Mouse (Mus musculus): ENCODE measurements around the gene She.
"Not testable (repeated sequence)": the region's sequence is repeated elsewhere in the genome, so short reads cannot be mapped to it uniquely, and the experiment has no call there.

The She gene

DNA sequence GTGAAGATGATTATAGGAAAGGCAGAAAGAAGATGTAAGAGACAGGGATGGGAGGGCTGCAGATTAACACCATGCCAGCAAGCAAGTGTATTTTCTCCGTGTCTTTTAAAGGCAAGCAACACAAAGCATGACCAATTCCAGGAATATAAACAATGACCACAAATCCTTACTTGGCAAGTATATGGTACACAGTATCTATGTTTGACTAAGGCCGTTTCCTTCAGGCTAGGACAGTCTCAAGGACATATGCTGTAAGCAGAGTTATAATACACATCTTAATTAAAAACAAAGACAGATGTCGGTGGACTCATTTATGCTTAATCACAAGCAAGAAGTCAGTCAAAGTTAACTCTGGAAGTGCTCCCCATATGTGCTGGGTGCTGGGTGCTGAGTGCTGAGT lies 12.6 kb upstream of the She start:
- no peak for DNase-seq

DNA sequence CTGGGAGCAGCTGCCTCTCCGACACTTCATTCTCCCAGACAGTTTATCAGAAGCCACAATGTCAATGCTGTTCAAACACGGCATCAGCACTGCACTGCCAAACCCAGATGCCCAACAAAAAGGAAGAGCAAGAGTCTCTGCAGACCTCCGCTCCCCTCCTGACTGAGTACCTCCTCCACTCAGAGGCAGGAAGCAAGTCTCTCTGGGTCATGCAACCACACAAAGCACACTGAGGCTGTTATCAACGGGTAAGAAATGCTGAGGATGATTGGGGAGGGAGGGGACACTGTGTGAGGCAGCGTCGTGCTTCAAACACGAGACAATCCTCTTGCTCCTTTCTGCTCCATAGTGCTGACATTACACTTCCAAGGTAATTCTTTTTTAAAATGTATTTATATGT lies 11.3 kb upstream of the She start:
- DNase-seq, result no peak

DNA sequence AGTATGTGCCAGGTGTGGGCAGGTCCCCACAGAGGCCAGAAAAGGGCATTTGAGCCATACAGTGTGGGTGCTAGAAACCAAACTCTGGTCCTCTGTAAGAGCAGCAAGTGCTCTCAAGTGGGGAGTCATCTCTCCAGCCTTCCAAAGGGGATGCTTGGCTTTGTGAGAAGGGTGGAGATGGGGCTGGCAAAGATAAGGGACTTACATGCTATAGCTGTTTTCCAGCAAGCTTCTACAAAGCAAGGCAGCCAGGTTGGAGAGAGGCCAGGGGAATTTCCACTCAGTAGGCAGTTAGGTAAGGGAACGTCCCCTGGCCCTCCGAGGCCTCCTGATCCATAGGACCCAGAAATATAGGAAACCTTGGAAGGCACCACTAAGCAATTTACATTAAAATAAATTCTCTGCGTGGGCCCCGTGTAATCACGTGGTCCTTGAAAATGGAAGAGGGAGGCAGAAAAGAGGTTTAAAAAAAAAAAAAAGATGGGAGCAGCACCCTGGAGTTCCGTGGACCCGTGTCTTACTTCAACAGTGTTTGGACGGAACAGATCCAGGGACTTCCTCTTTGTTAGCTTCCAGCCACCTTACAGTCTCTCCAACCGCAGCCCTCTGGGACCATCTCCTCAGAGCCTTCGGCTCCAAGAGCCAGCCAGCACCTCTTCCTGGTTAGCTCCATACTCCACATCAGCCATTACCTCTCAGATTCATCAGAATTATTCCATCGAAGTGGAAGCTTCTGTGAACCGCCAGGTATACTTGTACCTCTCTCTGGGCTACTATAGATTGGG lies 10.7 kb upstream of the She start:
- DNase-seq, result no peak

DNA sequence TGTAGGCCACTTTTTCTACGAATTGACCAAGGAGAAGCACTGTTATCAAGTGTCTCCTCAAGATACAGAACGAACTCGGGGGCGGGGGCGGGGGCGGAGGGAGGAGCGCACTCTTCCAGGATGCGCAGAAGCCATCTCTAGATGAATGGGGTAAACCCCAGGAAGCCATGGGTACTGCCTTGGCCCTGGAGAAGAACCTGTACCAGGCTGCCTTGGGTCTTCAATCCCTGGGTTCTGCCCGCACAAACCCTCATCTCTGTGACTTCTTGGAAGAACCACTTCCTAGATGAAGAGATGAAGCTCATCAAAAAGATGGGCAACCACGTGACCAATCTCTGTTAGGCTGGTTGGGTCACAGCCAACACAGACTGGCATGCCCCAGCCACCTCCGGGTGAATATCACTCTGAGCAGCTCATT lies 10.1 kb upstream of the She start:
- DNase-seq, result no peak

DNA sequence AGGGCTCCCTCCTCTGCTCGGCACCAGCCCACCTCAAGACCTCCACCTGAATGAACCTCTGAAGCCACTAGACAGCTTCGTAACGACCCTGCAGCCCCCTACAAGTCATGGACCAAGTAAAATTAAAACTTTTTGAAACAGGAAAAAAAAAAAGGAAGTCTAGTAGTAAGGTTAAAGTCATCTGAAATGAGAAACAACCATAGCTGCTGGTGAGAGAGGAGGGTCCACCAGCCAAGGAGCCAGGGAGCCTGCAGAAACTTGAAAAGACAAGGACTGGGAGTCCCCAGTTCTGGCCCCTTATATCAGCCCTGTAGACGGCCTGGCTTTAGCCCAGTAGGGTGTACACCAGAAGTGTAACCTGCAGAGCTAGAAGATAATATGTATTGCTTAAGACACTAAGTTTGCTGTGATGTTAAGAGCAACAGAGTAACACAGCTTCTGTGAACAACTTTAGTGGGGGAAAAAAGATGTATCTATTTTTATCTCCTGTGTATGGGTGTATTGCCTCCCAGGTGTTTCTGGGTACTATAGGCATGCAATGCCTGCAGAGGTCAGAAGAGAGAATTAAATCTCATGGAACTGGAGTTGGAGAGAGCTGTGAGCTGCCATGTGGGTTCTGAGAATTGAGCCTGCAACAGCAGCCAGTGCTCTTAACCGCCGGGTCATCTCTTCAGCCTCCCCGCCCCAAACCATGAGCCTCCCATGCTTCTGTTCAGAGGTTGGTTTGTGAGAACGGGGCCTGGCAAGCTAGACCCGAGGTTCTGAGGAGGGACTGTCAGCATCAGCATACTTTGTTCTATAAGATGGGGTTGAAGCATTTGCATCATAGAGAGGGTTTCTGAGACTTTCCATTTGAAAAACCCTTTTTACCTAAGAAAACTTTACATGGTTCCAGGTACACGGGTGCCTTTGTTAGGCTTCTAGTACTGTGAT lies 9.4 kb upstream of the She start:
- DNase-seq, result no peak

DNA sequence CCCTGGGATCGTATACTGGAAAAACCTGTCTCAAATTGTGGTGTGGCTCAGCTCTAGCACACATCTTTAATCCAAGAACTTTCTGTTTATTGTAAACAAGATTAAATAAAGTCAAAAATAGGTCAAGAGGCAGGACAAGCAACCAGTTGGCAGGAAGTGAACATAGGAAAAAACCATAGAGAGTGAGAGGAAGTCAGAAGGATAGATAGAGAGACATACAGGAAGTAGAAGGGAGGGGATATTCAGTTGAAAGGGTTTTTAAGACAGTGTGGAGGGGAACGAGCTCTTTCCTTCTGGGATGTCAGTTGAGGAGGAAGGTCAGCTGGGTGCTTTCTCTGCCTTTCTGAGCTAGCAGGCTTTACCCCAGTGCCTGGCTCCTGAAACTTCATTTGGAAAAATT lies 7.6 kb upstream of the She start:
- no peak for DNase-seq

DNA sequence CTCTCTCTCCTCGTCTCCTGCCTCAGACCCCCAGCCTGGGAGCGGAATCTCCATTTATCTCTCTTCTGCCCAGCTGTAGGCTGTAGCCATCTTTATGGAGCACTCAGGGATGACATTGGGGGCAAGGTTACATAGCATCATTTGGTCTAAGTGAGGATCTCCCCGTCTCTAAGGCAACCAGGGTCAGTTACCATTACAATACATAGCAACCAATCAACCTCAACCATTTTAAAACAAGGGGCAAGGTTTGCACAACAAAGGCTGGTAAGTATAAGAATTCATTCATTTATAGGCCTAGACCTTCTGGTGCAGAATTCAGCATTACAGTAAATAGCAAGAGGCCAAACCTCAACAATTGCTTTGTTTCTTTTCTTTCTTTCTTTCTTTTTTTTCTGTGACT lies 4.9 kb upstream of the She start:
- DNase-seq, result no peak

DNA sequence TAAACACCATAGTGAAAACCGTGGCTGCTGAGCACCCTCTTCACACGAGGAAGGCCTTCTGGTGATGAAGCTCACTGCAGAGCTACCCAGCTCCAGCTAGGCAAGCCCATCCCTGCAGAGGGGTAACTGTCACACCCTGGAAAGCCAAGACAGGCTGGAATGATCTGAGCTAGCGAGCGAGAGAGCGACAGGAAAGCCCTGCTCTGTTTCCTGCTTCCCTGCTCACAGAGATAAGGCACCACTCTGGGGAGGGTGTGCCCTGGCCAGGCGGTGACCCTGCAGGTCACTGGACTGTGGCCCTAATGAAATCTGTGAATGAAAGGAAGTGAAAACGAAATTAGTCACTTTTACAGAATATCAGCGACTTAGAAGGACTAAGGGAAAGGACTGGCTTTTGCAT lies 4.2 kb downstream of the She start:
- DNase-seq, result no peak

DNA sequence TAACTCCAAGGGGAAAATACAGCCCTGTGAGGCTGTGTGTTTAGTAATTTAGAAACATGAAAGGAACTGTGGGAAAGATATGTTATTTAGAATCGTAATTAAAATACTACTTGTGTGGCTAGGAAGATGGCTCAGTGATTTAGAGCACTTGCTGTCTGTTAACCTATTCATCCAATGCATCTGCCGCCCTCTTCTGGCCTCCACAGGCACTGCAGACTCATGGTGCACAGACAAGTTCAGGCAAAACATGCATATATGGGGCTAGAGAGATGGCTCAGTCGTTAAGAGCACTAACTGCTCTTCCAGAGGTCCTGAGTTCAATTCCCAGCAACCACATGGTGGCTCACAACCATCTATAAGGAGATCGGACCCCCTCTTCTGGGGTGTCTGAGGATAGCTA lies 11.1 kb downstream of the She start:
- DNase-seq, result peak; percentile 63 to 75

DNA sequence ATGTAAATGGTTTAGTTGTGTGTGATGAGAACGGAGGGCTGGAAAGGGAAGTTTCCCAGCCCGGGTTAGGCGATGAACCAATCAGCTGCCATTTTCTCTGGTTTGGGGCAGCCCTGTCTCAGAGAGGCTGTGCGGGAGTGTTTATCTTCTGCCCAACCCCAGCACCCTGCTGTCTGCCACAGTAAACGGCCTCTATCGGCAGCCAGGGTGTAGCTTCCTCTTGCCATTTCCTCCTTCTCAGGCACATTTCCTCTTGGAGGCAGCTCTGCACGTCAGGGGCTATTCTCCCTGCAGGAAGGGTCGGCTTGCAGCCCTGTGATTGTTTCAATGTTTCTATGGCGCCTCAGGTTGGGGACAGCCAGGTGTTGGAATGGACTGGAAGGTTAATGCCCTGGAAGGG lies 12.0 kb downstream of the She start:
- DNase-seq, result no peak

DNA sequence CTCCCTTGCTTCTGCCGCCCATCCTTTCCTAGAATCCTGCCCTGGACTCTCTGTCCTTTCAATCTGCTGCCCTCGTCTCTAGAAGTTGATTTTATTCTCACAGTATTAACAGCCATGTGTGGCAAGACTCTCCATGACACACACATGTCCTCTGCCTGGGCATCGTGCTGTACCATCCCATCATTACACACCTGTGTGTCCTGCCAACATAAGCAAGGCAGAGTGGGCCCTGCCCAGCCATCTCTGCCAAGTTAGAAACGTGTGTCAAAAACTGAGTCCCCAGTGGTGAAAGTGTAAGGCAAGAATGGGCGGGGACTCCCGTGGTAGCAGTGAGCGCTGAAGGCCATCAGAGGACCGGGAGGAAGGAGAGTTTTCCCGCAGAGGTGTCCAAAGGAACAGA lies 14.6 kb downstream of the She start:
- no peak for DNase-seq

DNA sequence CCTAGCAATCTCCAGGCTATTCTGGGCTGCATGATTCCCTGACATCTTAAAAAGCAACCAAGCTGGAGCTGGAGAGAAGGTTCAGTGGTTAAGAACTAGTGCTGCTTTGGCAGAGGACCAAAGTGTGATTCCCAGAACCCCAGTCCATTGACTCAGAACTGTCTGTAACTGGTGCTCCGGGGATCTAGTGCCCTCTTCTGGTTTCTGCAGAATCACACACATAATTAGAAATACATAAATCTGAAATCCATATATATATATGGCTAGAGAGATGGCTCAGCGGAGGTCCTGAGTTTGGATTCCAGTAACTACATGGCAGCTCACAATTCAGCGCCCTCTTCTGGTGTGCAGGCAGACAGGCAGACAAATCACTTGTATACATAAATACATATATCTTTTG lies 16.0 kb downstream of the She start:
- no peak for DNase-seq

DNA sequence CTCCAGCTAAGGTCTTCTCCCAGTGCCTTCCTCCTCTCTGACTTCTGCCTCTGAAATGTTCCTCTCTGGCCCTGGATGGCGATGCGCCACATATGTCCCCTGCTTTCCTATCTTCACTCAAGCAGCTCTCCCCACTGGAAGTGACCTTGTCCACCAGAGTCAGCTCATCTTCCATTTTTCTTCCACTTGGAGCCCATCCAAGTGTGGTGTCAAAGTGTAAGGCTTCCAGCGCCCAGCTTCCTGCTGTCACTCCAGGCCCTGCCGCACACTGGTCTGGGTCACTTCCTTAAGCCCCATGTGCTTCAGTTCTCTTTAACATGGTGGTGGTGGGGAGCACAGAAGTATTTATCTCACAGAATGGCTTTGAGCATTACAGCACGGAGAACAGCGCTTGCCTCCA lies 16.4 kb downstream of the She start:
- DNase-seq, result no peak

DNA sequence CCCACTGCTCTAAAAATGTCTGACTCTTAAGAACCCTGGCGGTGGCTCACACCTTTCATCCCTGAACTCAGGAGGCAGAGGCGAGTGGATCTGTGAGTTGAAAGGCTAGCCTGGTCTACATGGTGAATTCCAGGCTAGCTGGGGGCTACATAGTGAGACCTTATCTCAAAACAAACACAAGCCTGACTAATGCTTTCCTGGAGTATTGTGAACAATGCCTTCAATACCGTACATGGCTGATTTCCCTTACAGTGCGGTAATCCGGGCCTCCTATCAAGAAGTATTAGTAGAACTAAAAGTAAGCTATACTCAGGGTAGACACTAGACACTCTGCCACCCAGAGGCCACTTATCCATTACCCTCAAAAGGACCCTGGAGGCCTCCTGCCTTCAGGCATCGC lies 16.9 kb downstream of the She start:
- DNase-seq, result no peak

DNA sequence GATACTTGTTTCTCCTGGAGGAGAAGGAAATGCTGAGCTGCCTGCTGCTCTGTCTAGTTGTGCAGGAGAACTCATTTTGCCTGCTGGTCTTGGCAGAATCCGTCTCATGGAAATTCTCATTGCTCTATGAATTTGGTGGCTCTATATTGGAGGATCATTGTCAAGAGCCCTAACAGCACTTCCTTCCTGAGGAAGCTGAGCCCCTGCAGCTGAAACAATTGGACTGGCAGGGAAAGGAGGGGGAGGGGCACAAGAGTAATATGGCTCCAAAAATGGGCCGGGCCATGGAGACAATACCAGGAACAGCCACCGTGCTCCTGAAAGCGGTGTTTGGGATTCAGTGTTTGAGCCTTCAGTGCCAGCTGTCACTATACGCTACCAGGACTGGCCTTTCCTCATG lies 22.6 kb downstream of the She start:
- DNase-seq, result peak; percentile 29 to 59

DNA sequence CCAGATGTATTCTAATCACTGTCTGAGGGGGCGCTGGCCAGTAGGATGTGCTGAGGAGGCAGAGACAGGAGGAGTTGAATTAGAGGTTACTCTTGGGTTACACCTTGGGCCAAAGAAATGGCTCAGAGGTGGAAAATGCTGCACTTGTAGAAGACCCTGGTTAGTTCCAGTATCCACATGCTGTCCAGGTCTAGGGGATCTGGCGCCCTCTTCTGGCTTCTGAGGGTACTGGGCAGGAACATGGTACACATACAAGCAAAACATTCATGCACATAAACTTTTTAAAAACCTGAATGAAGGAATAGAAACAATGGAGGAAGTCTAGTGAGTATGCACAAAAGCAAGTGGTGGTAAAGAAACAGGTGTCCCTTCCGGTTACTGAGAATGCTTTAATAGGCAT lies 26.2 kb downstream of the She start:
- peak; percentile 35 to 58 for DNase-seq

DNA sequence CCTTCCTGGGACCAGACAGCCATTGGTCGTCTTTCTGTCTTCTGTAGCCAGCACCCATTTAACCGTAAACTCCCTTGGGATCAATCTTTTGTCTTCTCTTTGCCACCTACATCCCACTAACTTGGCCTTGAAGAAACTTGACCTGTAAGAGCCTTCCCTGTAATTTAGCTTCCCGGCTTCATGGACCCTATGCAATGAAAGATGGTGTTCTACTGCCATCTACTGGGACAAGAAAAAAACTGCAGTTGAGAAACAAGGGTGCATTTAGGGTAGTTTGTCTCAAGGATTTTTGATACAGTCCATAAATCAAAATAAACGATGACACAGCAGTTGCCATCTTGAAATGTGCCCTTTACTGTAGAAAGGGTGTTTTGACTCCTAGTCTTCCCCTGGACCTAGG lies 27.0 kb downstream of the She start:
- DNase-seq, result peak; percentile 28 to 69

DNA sequence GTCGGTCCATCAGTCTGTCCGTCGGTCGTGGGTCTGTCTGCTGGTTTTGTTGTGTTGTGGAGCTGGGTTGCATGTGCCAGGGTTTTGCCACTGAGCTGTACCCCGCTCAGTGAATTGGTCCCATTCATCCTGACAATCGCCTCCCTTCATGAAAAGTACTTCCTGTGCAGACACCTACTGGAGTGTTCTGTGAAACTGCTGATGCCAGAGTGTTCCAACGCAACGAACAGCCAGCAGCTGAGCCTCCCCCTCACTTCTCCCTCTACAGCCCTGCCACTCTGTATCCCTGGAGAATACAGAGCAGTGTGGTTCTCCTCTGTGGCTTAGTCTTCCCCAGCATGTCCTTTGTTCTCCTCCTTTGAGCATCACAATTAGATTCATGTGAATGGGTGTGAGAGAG lies 27.7 kb downstream of the She start:
- DNase-seq, result no peak

DNA sequence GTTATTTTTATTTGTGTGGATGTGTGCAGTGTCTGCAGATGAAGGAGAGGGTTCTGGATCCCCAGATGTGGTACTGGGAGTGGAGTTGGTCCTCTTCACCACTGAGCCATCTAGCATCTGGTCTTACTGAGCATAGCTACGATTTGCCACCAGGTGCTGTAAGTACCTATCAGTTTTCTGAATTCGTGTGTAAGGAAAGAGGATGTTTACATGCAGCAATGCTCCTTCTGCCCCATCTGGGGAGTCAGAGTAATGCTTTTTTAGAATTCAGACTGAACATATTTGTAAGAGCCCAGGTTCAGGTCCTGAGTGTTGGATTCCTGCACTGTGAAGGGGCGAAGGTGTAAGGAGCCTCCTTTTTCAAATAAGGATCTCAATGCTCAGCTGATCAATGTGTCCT lies 28.8 kb downstream of the She start:
- DNase-seq, result no peak

DNA sequence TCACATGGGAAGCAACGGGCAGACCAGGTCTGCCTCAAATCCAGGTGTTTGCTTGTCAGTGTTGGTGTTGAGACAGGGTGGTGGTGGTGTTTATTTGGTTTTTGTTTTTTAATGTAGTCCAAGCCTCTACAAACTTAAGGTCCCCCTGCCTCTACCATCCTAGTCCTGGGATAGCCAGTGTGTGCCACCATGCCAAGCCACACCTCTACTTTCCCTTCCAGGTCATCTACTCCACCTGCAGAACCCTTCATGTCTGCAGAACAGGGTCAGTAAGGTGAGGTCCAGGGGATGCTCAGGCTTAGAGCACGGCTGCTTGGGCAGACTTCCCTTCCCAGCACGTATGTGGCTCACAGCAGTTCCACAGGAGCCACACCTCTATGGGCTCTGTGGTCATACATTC lies 29.2 kb downstream of the She start:
- no peak for DNase-seq

DNA sequence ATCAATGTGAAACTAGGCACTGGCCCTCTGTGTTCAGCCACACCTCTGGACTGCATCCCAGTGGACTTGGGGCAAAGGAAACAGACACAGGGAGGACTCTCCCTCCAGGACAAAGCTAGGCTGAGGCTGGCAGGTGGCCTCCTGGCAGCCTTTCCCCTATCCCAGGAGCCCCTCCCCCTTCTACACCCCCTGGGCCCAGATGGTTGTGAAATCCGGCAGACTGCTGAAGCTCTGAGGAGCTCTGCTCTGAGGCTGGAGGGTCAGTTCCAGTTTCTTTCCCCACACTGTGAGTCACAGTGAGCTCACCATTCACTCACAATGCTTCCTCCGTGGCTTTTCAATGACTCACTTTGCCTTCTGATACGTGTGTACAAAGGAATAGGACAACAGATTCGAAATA lies 29.9 kb downstream of the She start:
- DNase-seq, result peak; percentile 77 to 85

DNA sequence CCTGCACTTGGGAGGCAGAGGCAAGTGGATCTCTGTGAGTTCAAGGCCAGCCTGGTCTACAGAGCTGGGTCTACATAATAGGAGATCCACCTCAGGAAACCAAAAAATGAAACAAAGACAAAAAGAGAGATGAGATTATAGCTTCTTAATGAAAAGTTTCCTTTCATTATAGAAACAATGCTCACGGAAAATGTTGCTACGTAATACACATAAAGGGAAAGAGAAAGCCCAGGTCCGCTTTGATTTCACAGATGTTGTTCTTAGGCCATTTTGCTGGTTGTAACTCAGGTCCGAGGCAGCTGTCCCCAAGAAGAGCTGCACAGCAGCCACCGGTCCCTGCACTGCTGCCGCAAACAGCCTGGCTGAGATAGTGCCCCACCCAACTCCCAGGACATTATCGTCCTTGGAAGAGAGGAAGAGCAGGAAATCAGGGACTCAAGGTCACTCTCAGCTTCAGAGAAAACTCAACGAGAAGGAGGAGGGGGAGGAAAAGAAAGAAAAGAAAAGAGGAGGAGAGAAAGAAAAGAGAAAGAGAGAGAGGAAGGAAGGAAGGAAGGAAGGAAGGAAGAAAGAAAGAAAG lies 31.1 kb downstream of the She start:
- no peak for DNase-seq

DNA sequence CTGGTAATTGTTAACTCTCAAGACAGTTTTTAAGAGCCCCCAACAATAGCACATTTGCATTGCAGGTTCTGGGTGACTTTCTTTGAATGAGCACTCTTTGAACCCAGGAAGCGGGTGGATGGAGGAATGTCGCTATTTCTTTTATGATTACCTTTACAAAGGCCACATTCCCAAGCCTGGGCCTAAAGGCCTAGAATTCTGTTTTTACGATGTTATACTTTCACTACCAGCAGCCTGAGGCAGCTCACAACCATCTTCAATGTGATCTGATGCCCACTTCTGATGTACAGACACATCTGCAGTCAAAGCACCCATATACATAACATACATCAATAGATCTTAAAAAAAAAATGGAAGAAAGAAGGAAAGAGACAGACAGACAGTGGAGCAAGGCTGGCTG lies 32.1 kb downstream of the She start:
- DNase-seq, result not testable (repeated sequence)
